ENCODE assay signal across 9 mouse cellular contexts in the genomic region with DNA sequence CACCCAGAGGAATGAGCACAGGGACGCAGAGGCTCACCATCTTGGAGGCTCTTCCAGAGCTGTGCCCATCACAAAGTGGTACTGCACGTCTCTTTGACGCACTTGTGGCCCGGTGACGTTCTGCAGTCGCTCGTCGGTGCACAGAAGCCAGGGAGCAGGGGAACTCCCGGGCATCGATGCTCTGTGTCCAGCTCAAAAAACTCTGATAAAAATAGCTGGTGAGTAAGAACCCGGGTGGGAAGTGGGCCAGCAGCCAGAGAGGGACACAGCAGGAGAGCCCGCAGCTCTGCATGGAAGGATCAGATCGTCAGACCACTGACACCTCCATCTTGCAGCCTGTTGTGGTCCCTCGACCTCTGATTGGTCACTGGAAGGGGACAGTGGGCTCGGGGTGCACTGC. TPM values are rescaled to one million over a fixed set of nuclear protein-coding genes. Genes with fewer than 3 reads are reported as not detected.
A peak's percentile ranks its signal among the peaks of the same experiment; 100 is the strongest.
DNase-seq lines count a peak whose midpoint lies in the region.
"Had no signal": no experiment of that assay in that cellular context is flagged by ENCODE, and none has a peak within 500 bp of the region (broad histone marks: within the 10 kb centered on the region; RNA-seq: fewer than 3 reads in every experiment).

No protein-coding gene starts in this region.

- intact Hi-C loops in left cerebral cortex, postnatal 36 days (cut with DNase I), result no loop called here

- DNase-seq in gastrocnemius, postnatal 10 days, result peak; percentile 47
- no peak for DNase-seq in gastrocnemius, postnatal 4 days (ENCODE audit: low spot score in 2 of 2)
- DNase-seq in lung, postnatal 4 days, result peak; percentile 32 to 48
- DNase-seq in lung, postnatal 36 days, result no peak
- DNase-seq in cerebellum, postnatal 14 days, result peak; percentile 49 to 50
- DNase-seq in skeletal muscle tissue, adult 2 months (ENCODE audit: low read depth, low spot score), result peak; percentile 51
- DNase-seq in left cerebral cortex, adult 11 months (ENCODE audit: low spot score), result no peak
- DNase-seq in left cerebral cortex, postnatal 36 days (ENCODE audit: low spot score in 2 of 2), result no peak
- DNase-seq: right cerebral cortex, postnatal 25 days had no signal

RNA-seq across cellular contexts. Expression of gene Crispld2, which starts 4.2 kb away (rescaled TPM):
- 1 to 10 TPM; 3.9 to 5.3 TPM for total RNA-seq in gastrocnemius, postnatal 10 days (2021)
- total RNA-seq in gastrocnemius, postnatal 4 days (2021), result 1 to 10 TPM; 1.3 to 3.0 TPM
- total RNA-seq in left cerebral cortex, postnatal 36 days (2021), result 1 to 10 TPM; 1.9 to 2.8 TPM

Comparison
In these comparisons a context has a peak if more than half of its experiments do, and no peak if none do; other contexts are left out.
1. DNase-seq: peak in gastrocnemius, postnatal 10 days (single experiment), lung, postnatal 4 days (2 of 2), cerebellum, postnatal 14 days (2 of 2) and skeletal muscle tissue, adult 2 months (single experiment); none in gastrocnemius, postnatal 4 days (0 of 2), lung, postnatal 36 days (single experiment), left cerebral cortex, adult 11 months (single experiment) and left cerebral cortex, postnatal 36 days (0 of 2).